Mouse (Mus musculus) heart, postnatal 0 days (tissue): ENCODE results near the gene Top2a. TPM values are rescaled to one million over a fixed set of nuclear protein-coding genes. Genes with fewer than 3 reads are reported as not detected.

Source experiments
- ATAC-seq: fragments of 200-750 bp; cut with Nextera tagmentation; 2 replicates; pipeline ENCODE4 v1.8.0; 2017; ENCODE audit warnings: low read depth, moderate number of reproducible peaks, moderate library complexity; ENCODE audit not compliant: insufficient read depth
- DNase-seq: peaks from one replicate; pipeline ENCODE4 v3.0.0-alpha.2; 2016; ENCODE audit warnings: low spot score
- H3K27ac ChIP-seq: fragments of 300-500 bp; sonication (generic); 2 replicates; pipeline ENCODE4 v1.5.1; 2014; ENCODE audit warnings: low read depth, mild to moderate bottlenecking
- H3K27me3 ChIP-seq: fragments of 300-500 bp; sonication (generic); 2 replicates; pipeline ENCODE4 v1.6.1; 2014; ENCODE audit warnings: low read length, mixed read lengths; ENCODE audit not compliant: control insufficient read depth, insufficient read depth
- H3K36me3 ChIP-seq: fragments of 300-500 bp; sonication (generic); replicated peaks from 2 replicates; pipeline ENCODE4 v1.6.1; 2014; ENCODE audit warnings: low read length, mixed read lengths; ENCODE audit not compliant: control insufficient read depth, insufficient read depth
- H3K4me1 ChIP-seq: fragments of 300-500 bp; sonication (generic); 2 replicates; pipeline ENCODE4 v1.6.1; 2014; ENCODE audit warnings: antibody characterized with exemption; ENCODE audit not compliant: control insufficient read depth, insufficient read depth
- H3K4me2 ChIP-seq: fragments of 300-500 bp; sonication (generic); 2 replicates; pipeline ENCODE4 v1.6.1; 2014; ENCODE audit warnings: low read depth, mild to moderate bottlenecking, low read length, moderate library complexity
- H3K4me3 ChIP-seq: fragments of 300-500 bp; sonication (generic); 2 replicates; pipeline ENCODE4 v1.5.1; 2014; ENCODE audit warnings: low read depth, low read length
- H3K9ac ChIP-seq: fragments of 300-500 bp; sonication (generic); replicated peaks from 2 replicates; pipeline ENCODE4 v1.6.1; 2014; ENCODE audit warnings: low read depth, low read length, mixed read lengths
- H3K9me3 ChIP-seq: fragments of 300-500 bp; sonication (generic); replicated peaks from 2 replicates; pipeline ENCODE4 v1.6.1; 2016; ENCODE audit warnings: low read length; ENCODE audit not compliant: control insufficient read depth
- CTCF ChIP-seq: IDR thresholded peaks from 2 replicates; pipeline ENCODE4 v1.5.1; 2016; ENCODE audit warnings: antibody characterized with exemption, control low read depth, low read depth
- EP300 ChIP-seq: IDR thresholded peaks from 2 replicates; pipeline ENCODE4 v1.6.1; 2016; ENCODE audit warnings: antibody characterized with exemption, low read depth
- WGBS: fragments of 180-500 bp; shearing (Covaris S2); extraction: QIAGEN DNeasy Blood & Tissue Kit; methylation state at CpG from one replicate; pipeline ENCODE4 v1.1.7; 2014; 5-methylcytosine and 5-hydroxymethylcytosine counted together
- polyA plus RNA-seq: library from polyadenylated mRNA; unstranded; fragments of >200 nt; fragmentation: Nextera tagmentation; extraction: Ambion mirVana; gene quantifications from 2 replicates; pipeline ENCODE4 v1.2.1, GENCODE M21; 2015
- total RNA-seq: library from RNA; depleted of rRNA; stranded (reverse); fragments of >200 nt; gene quantifications from 2 replicates; pipeline ENCODE4 v1.2.3, GENCODE M21; 2014; ENCODE audit warnings: low replicate concordance

Gene Top2a
- total and polyA plus RNA-seq, 2 experiments from 2014 or later: 38.2 to 52.9 TPM

GRCm38 (mm10) chr11:98965416-98966077 lies 58.4 kb downstream of the Top2a start:
- Histone ChIP-seq H3K27me3 (no peaks in the 10 kb centered on the region), H3K4me3 (peak overlapping the region; percentile 59; the same call in 1 of the 2 replicates), H3K9ac (peak overlapping the region; percentile 14; the same call in 1 of the 2 replicates), H3K4me2 (peak overlapping the region; percentile 84), H3K4me1 (peaks cover 65% of the 10 kb centered on the region), H3K9me3 (no peaks in the 10 kb centered on the region), H3K36me3 (peaks cover 28% of the 10 kb centered on the region), H3K27ac (peak overlapping the region; percentile 81; the same call in 1 of the 2 replicates)
- DNase-seq (no peak), ATAC-seq (no peak)
- no peak for TF ChIP-seq EP300
- no peak for TF ChIP-seq CTCF
- WGBS: 30% methylated on average over 11 of the region's 11 CpGs

- H3K9me3 ChIP-seq: no peaks in the 10 kb centered on the region
- no peak for DNase-seq
- H3K27ac ChIP-seq: peak overlapping the region; percentile 81
- TF ChIP-seq CTCF (no peak), EP300 (no peak)
- peak overlapping the region; percentile 84 for H3K4me2 ChIP-seq
- no peaks in the 10 kb centered on the region for H3K27me3 ChIP-seq
- H3K36me3 ChIP-seq: peaks cover 21% of the 10 kb centered on the region
- ATAC-seq: no peak
- peak overlapping the region; percentile 59 for H3K4me3 ChIP-seq
- peak overlapping the region; percentile 27; the same call in 1 of the 2 replicates for H3K9ac ChIP-seq
- H3K4me1 ChIP-seq: peaks cover 67% of the 10 kb centered on the region
- 31% methylated on average over 15 of the region's 15 CpGs for WGBS
Observed at GRCm38 (mm10) chr11:98964616-98965415, 59.2 kb downstream of the Top2a start.

GRCm38 (mm10) chr11:98964201-98964615 lies 59.8 kb downstream of the Top2a start:
- no peak for ATAC-seq
- TF ChIP-seq CTCF (no peak), EP300 (no peak)

GRCm38 (mm10) chr11:98963191-98964021 lies 60.6 kb downstream of the Top2a start:
- H3K36me3 ChIP-seq: peaks cover 14% of the 10 kb centered on the region
- peak overlapping the region; percentile 51 for H3K9ac ChIP-seq
- H3K4me3 ChIP-seq: peak overlapping the region; percentile 59
- H3K27ac ChIP-seq: peak overlapping the region; percentile 81
- H3K4me1 ChIP-seq: peaks cover 64% of the 10 kb centered on the region
- DNase-seq (peak; percentile 92), ATAC-seq (peak; percentile 75)
- TF ChIP-seq CTCF: no peak
- TF ChIP-seq EP300: peak; percentile 58; the same call in 1 of the 2 replicates
- WGBS: under 1% methylated on average over 30 of the region's 32 CpGs
- no peaks in the 10 kb centered on the region for H3K27me3 ChIP-seq
- no peaks in the 10 kb centered on the region for H3K9me3 ChIP-seq
- H3K4me2 ChIP-seq: peak overlapping the region; percentile 84

More at GRCm38 (mm10) chr11:98964201-98964615, 59.8 kb downstream of the Top2a start:
- Histone ChIP-seq H3K4me1 (peaks cover 68% of the 10 kb centered on the region), H3K9me3 (no peaks in the 10 kb centered on the region), H3K4me2 (peak overlapping the region; percentile 84), H3K36me3 (peaks cover 17% of the 10 kb centered on the region), H3K27ac (peak overlapping the region; percentile 81), H3K27me3 (no peaks in the 10 kb centered on the region), H3K4me3 (peak overlapping the region; percentile 59), H3K9ac (peak overlapping the region; percentile 51; the same call in 1 of the 2 replicates)
- WGBS: 22% methylated on average over 6 of the region's 6 CpGs
- DNase-seq: no peak
